ENCODE assay signal across 8 mouse cellular contexts in genomic region chr4:151934215-151934572, GRCm38 (mm10). TPM values are rescaled to one million over a fixed set of nuclear protein-coding genes. Genes with fewer than 3 reads are reported as not detected.
DNase-seq lines count a peak whose midpoint lies in the region; ATAC-seq and TF ChIP-seq lines count a peak whose summit lies in the region.

No protein-coding gene starts in this region.

- no peaks in the 10 kb centered on the region for H3K9me3 ChIP-seq in CH12.LX (replicated peaks; ENCODE audit: low read length)
- no peaks in the 10 kb centered on the region for H3K9me3 ChIP-seq in embryonic facial prominence, embryonic 13.5 days
- H3K9me3 ChIP-seq in intestine, postnatal 0 days (ENCODE audit: control insufficient read depth): no peaks in the 10 kb centered on the region
- H3K9me3 ChIP-seq in midbrain, embryonic 16.5 days (replicated peaks; ENCODE audit: control insufficient read depth, low read length, poor library complexity, severe bottlenecking): no peaks in the 10 kb centered on the region

- H3K36me3 ChIP-seq in CH12.LX (replicated peaks in 1 of 2; ENCODE audit: control insufficient read depth in 1 of 2, insufficient read depth in 1 of 2, low read length in 1 of 2): peaks cover 3 to 29% of the 10 kb centered on the region in 2 experiments
- no peaks in the 10 kb centered on the region for H3K36me3 ChIP-seq in embryonic facial prominence, embryonic 13.5 days
- no peaks in the 10 kb centered on the region for H3K36me3 ChIP-seq in intestine, postnatal 0 days (ENCODE audit: control insufficient read depth, insufficient read depth)
- H3K36me3 ChIP-seq in midbrain, embryonic 16.5 days (ENCODE audit: control insufficient read depth, insufficient read depth, low read length): no peaks in the 10 kb centered on the region

- peak overlapping the region; percentile 97 to 100 (median 100) for H3K4me3 ChIP-seq in CH12.LX (replicated peaks in 1 of 3; ENCODE audit: low read depth in 2 of 3, low read length in 2 of 3, poor library complexity in 1 of 3)
- peak overlapping the region; percentile 96 for H3K4me3 ChIP-seq in embryonic facial prominence, embryonic 13.5 days
- peak overlapping the region; percentile 100 for H3K4me3 ChIP-seq in intestine, postnatal 0 days (ENCODE audit: low read depth, low read length)
- H3K4me3 ChIP-seq in midbrain, embryonic 16.5 days (ENCODE audit: low read depth, low read length): peak overlapping the region; percentile 70

- peak overlapping the region; percentile 90 for H3K4me2 ChIP-seq in CH12.LX (ENCODE audit: insufficient read depth, low read depth, poor library complexity, severe bottlenecking)
- H3K4me2 ChIP-seq in embryonic facial prominence, embryonic 13.5 days: peak overlapping the region; percentile 95
- peak overlapping the region; percentile 94 for H3K4me2 ChIP-seq in intestine, postnatal 0 days (replicated peaks; ENCODE audit: low read depth)
- peak overlapping the region; percentile 94 for H3K4me2 ChIP-seq in midbrain, embryonic 16.5 days (ENCODE audit: low read length)

- peak; percentile 12 for DNase-seq in embryo, embryonic 10.5 days (ENCODE audit: low spot score)
- DNase-seq in embryo, embryonic 10 days (ENCODE audit: low spot score): no peak
- DNase-seq in CH12.LX (ENCODE audit: extremely low read depth): no peak
- no peak for DNase-seq in layer of hippocampus, adult 8-10 months (ENCODE audit: low spot score in 2 of 2)
- no peak for DNase-seq in left cerebral cortex, adult 9 months (ENCODE audit: low spot score in 2 of 2)

- peak overlapping the region; percentile 6; the same call in 1 of the 2 replicates for H3K27ac ChIP-seq in CH12.LX (ENCODE audit: insufficient read depth, low read depth)
- no peak overlapping the region for H3K27ac ChIP-seq in embryonic facial prominence, embryonic 13.5 days
- H3K27ac ChIP-seq in intestine, postnatal 0 days (ENCODE audit: low read depth, low read length): peak overlapping the region; percentile 50
- H3K27ac ChIP-seq in midbrain, embryonic 16.5 days (ENCODE audit: low read length): no peak overlapping the region

- no peak for TF ChIP-seq POLR2A in CH12.LX (IDR thresholded peaks at IDR 0.05; ENCODE audit: low read depth, low read length)

- no peaks in the 10 kb centered on the region for H3K27me3 ChIP-seq in CH12.LX (replicated peaks)
- no peaks in the 10 kb centered on the region for H3K27me3 ChIP-seq in embryonic facial prominence, embryonic 13.5 days
- H3K27me3 ChIP-seq in intestine, postnatal 0 days (replicated peaks; ENCODE audit: control insufficient read depth, insufficient read depth, low read length): no peaks in the 10 kb centered on the region
- H3K27me3 ChIP-seq in midbrain, embryonic 16.5 days (ENCODE audit: control insufficient read depth, insufficient read depth, low read depth, low read length): no peaks in the 10 kb centered on the region

- TF ChIP-seq CTCF in CH12.LX (conservative IDR thresholded peaks at IDR 0.05 in 1 of 2, IDR thresholded peaks at IDR 0.05 in 1 of 2; ENCODE audit: low read depth in 2 of 2, low read length in 2 of 2): no peak
- no peak for TF ChIP-seq CTCF in intestine, postnatal 0 days (IDR thresholded peaks at IDR 0.05; ENCODE audit: low read depth)

- in situ Hi-C loops in CH12.LX (cut with MboI; ENCODE audit: low pct_ligation_motif_present, low pct_unique_long_range_greater_than_20kb, low sequenced_read_pairs): no loop called here

- H3K79me2 ChIP-seq in CH12.LX (replicated peaks; ENCODE audit: control insufficient read depth, extremely low read depth, insufficient read depth, poor library complexity, severe bottlenecking): peaks cover 54% of the 10 kb centered on the region

- dilution Hi-C loops in CH12.LX (cut with MboI; ENCODE audit: extremely low pct_ligation_motif_present, extremely low pct_unique_long_range_greater_than_20kb, low sequenced_read_pairs): no loop called here

- WGBS in embryonic facial prominence, embryonic 13.5 days: 2% methylated on average over 23 of the region's 23 CpGs
- under 1% methylated on average over 23 of the region's 23 CpGs for WGBS in intestine, postnatal 0 days
- WGBS in midbrain, embryonic 16.5 days: 1% methylated on average over 23 of the region's 23 CpGs

- no peak for TF ChIP-seq EP300 in CH12.LX (IDR thresholded peaks at IDR 0.05; ENCODE audit: low read length)

- no peak for ATAC-seq in embryonic facial prominence, embryonic 13.5 days (ENCODE audit: insufficient number of reproducible peaks, insufficient read depth, low FRiP score, low TSS enrichment, low read depth)
- peak; percentile 13; the same call in 1 of the 2 replicates for ATAC-seq in intestine, postnatal 0 days
- no peak for ATAC-seq in midbrain, embryonic 16.5 days

- H3K4me1 ChIP-seq in CH12.LX (ENCODE audit: control insufficient read depth in 1 of 2, insufficient read depth in 2 of 2): peaks cover 15 to 30% of the 10 kb centered on the region in 2 experiments
- H3K4me1 ChIP-seq in embryonic facial prominence, embryonic 13.5 days: peaks cover 28% of the 10 kb centered on the region
- H3K4me1 ChIP-seq in intestine, postnatal 0 days (replicated peaks; ENCODE audit: control insufficient read depth, insufficient read depth, low read length): no peaks in the 10 kb centered on the region
- H3K4me1 ChIP-seq in midbrain, embryonic 16.5 days (ENCODE audit: control insufficient read depth, insufficient read depth, low read length): peaks cover 16% of the 10 kb centered on the region

- TF ChIP-seq RAD21 in CH12.LX (IDR thresholded peaks at IDR 0.05; ENCODE audit: low read depth, low read length): no peak

- H3K9ac ChIP-seq in CH12.LX (ENCODE audit: insufficient read depth, low read depth): peak overlapping the region; percentile 91
- H3K9ac ChIP-seq in embryonic facial prominence, embryonic 13.5 days: peak overlapping the region; percentile 96
- peak overlapping the region; percentile 97 for H3K9ac ChIP-seq in intestine, postnatal 0 days (ENCODE audit: low read depth, low read length)
- H3K9ac ChIP-seq in midbrain, embryonic 16.5 days (ENCODE audit: low read depth, low read length): peak overlapping the region; percentile 78

TF ChIP-seq in CH12.LX, 34 proteins besides CTCF, POLR2A, EP300 and RAD21:
- TF ChIP-seq TCF12 (IDR thresholded peaks at IDR 0.05; ENCODE audit: low read depth, low read length) (no peak), ETS1 (conservative IDR thresholded peaks at IDR 0.05; ENCODE audit: low read depth, low read length) (no peak), MAZ (IDR thresholded peaks at IDR 0.05; ENCODE audit: low read depth, low read length) (no peak), RCOR1 (conservative IDR thresholded peaks at IDR 0.05; ENCODE audit: low read depth, low read length) (no peak)

RNA-seq across cellular contexts. Expression of gene Dnajc11, which starts 0.7 kb away (rescaled TPM):
- total RNA-seq in CH12.LX (2012; rRNA removed) (63.5 and 81.2 TPM in 2 replicates), CH12.LX (2014; rRNA removed) (73.7 and 75.6 TPM in 2 replicates)
- 102 and 133 TPM in 2 replicates for polyA plus RNA-seq in CH12.LX (2012; ENCODE audit: insufficient read length, low read depth)
- 63.0 and 71.4 TPM in 2 replicates for polyA plus RNA-seq in embryonic facial prominence, embryonic 13.5 days (2015; fragmentation: Nextera tagmentation; extraction: Ambion mirVana)
- 25.7 and 29.7 TPM in 2 replicates for polyA plus RNA-seq in intestine, postnatal 0 days (2015; fragmentation: Nextera tagmentation; extraction: Ambion mirVana)
- 81.3 and 81.6 TPM in 2 replicates for polyA plus RNA-seq in midbrain, embryonic 16.5 days (2015; fragmentation: Nextera tagmentation; extraction: Ambion mirVana)
- 10 to 100 TPM; 61.3 to 76.2 (median 66.3) TPM for total RNA-seq in layer of hippocampus, adult 8-10 months (2022)

RNA-seq across cellular contexts. Expression of gene Thap3, which starts 54.6 kb away (rescaled TPM):
- total RNA-seq in CH12.LX (2012; rRNA removed) (20.0 and 27.6 TPM in 2 replicates), CH12.LX (2014; rRNA removed) (10.1 and 12.8 TPM in 2 replicates)
- 11.0 and 11.7 TPM in 2 replicates for polyA plus RNA-seq in CH12.LX (2012; ENCODE audit: insufficient read length, low read depth)
- polyA plus RNA-seq in embryonic facial prominence, embryonic 13.5 days (2015; fragmentation: Nextera tagmentation; extraction: Ambion mirVana): 56.3 and 61.2 TPM in 2 replicates
- polyA plus RNA-seq in intestine, postnatal 0 days (2015; fragmentation: Nextera tagmentation; extraction: Ambion mirVana): 15.4 and 16.6 TPM in 2 replicates
- 30.9 and 33.9 TPM in 2 replicates for polyA plus RNA-seq in midbrain, embryonic 16.5 days (2015; fragmentation: Nextera tagmentation; extraction: Ambion mirVana)
- 10 to 100 TPM; 22.0 to 32.0 (median 30.5) TPM for total RNA-seq in layer of hippocampus, adult 8-10 months (2022)

Comparison
In these comparisons a context has a peak if more than half of its experiments do, and no peak if none do; other contexts are left out.
1. H3K27ac ChIP-seq: peak in CH12.LX (single experiment) and intestine, postnatal 0 days (single experiment); none in embryonic facial prominence, embryonic 13.5 days (single experiment) and midbrain, embryonic 16.5 days (single experiment).
2. Peak in every context shown above with its lines, with median percentiles within 50 percentile points of each other: H3K4me2 ChIP-seq, H3K4me3 ChIP-seq and H3K9ac ChIP-seq.